Mouse (Mus musculus): ENCODE data around the gene Pde4d. TPM values are rescaled to one million over a fixed set of nuclear protein-coding genes. Genes with fewer than 3 reads are reported as not detected.

Gene Pde4d
- polyA plus RNA-seq, 1 experiment from 2014 or later, result 32.1 TPM

DNA sequence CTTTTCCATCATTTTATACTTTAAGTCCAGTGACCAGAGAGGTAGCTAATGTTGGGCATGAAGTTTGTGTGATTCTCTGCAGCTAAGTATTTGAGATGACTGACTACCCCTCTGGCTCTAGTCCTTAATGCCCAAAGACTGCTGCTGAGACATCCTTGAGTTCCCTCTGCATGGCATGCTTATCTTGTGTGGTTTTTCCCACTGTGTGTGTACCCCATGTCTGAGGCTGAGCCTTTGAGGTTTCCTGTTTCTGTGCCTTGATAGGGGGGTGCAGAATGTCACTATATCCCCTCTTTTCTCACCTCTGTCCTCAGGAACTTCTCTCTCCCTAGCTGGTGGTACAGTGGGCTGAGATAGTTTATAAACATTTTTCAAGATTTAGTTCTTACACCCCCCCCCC is 14.1 kb upstream of the Pde4d start:
- Histone ChIP-seq H3K4me3 (ENCODE audit: low read depth, low read length) (no peak overlapping the region), H3K27me3 (ENCODE audit: control insufficient read depth, insufficient read depth, low read length) (no peaks in the 10 kb centered on the region), H3K9ac (replicated peaks; ENCODE audit: low read depth, low read length) (no peak overlapping the region), H3K9me3 (ENCODE audit: control insufficient read depth, low read length) (no peaks in the 10 kb centered on the region), H3K36me3 (ENCODE audit: control insufficient read depth, insufficient read depth, low read length) (no peaks in the 10 kb centered on the region), H3K4me1 (ENCODE audit: control insufficient read depth, insufficient read depth, low read length) (no peaks in the 10 kb centered on the region), H3K27ac (ENCODE audit: low read depth, low read length) (no peak overlapping the region), H3K4me2 (ENCODE audit: low read depth, low read length) (no peak overlapping the region)
- no peak for ATAC-seq (ENCODE audit: low read depth)

DNA sequence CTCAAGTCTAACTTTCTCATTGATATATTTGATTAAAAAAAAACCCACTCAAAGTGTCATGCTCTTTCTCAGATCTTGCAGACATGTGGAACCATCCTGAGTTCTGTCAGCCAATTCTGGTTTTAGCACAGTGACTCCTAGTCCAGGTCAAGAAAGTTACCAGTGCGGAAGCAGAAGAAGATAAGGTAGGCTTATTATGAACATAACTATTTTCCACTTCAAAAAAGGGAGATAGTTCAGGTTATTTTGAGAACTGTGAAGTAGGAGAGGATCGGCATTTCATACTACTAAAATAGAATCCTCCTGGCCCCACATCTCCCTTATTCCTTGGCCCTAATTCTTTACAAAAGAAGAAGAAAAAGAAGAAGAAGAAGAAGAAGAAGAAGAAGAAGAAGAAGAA is 12.3 kb upstream of the Pde4d start:
- 96% methylated on average over 2 of the region's 2 CpGs for WGBS
- Histone ChIP-seq H3K4me1 (ENCODE audit: control insufficient read depth, insufficient read depth, low read length) (no peaks in the 10 kb centered on the region), H3K9me3 (ENCODE audit: control insufficient read depth, low read length) (no peaks in the 10 kb centered on the region), H3K27ac (ENCODE audit: low read depth, low read length) (no peak overlapping the region), H3K27me3 (ENCODE audit: control insufficient read depth, insufficient read depth, low read length) (no peaks in the 10 kb centered on the region), H3K9ac (replicated peaks; ENCODE audit: low read depth, low read length) (no peak overlapping the region), H3K36me3 (ENCODE audit: control insufficient read depth, insufficient read depth, low read length) (no peaks in the 10 kb centered on the region), H3K4me2 (ENCODE audit: low read depth, low read length) (no peak overlapping the region), H3K4me3 (ENCODE audit: low read depth, low read length) (no peak overlapping the region)
- ATAC-seq (ENCODE audit: low read depth), result no peak

DNA sequence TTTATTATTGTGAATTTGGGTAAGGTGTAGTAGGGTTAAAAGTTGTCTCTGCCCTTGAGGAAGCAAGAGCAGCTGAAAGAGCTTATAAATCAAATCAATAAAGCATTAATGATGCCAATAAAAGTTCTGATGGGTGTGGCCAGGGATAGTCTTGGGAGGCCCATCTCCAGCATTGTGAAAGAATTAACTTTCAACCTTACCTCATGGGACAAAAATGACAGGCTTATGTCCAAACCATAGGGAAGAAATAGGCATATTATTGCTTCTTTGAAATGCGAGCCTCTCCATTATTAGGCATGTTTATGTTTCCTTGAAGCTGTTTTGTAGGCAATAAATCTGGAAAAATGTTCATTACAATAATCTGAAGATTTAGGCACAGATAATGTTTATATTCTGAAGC is 10.7 kb upstream of the Pde4d start:
- H3K27ac ChIP-seq (ENCODE audit: low read depth, low read length), result no peak overlapping the region
- H3K9ac ChIP-seq (replicated peaks; ENCODE audit: low read depth, low read length), result no peak overlapping the region
- no peaks in the 10 kb centered on the region for H3K9me3 ChIP-seq (ENCODE audit: control insufficient read depth, low read length)
- no peak overlapping the region for H3K4me3 ChIP-seq (ENCODE audit: low read depth, low read length)
- WGBS, result 71% methylated on average over 1 of the region's 1 CpGs
- H3K27me3 ChIP-seq (ENCODE audit: control insufficient read depth, insufficient read depth, low read length), result no peaks in the 10 kb centered on the region
- H3K36me3 ChIP-seq (ENCODE audit: control insufficient read depth, insufficient read depth, low read length), result no peaks in the 10 kb centered on the region
- no peak for ATAC-seq (ENCODE audit: low read depth)
- H3K4me1 ChIP-seq (ENCODE audit: control insufficient read depth, insufficient read depth, low read length), result no peaks in the 10 kb centered on the region
- H3K4me2 ChIP-seq (ENCODE audit: low read depth, low read length), result no peak overlapping the region

DNA sequence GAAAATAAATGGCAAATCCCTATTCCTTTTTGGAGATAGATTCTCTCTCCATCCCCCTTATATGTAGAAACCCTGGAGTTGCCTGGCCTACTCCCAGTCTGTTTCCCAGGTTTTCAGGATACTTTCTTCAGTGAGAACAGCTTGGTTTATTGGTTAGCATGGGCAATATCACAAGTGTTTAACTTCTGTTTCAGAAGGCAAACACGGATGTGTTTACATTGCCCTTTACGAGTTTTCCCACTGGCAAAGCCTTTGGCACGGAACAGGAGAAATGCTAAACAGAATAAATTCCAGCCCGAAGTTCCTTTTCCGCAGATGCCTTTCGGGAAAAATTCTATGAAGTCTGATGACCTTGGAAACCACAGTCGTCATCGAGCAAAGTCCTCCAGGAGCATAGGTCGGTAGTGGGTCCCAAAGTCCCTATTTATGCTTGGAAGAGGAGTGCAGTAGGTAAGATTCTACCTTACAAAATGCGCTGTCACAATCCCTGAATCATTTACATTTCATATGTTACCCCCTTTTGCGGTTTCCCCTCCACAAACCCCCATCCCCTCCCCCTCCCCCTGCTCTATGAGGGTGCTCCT is 1.3 kb upstream of the Pde4d start:
- no peak for ATAC-seq (ENCODE audit: low read depth)
- Histone ChIP-seq H3K27me3 (ENCODE audit: control insufficient read depth, insufficient read depth, low read length) (no peaks in the 10 kb centered on the region), H3K4me1 (ENCODE audit: control insufficient read depth, insufficient read depth, low read length) (no peaks in the 10 kb centered on the region), H3K4me3 (ENCODE audit: low read depth, low read length) (no peak overlapping the region), H3K36me3 (ENCODE audit: control insufficient read depth, insufficient read depth, low read length) (no peaks in the 10 kb centered on the region), H3K9me3 (ENCODE audit: control insufficient read depth, low read length) (no peaks in the 10 kb centered on the region), H3K27ac (ENCODE audit: low read depth, low read length) (no peak overlapping the region), H3K9ac (replicated peaks; ENCODE audit: low read depth, low read length) (no peak overlapping the region), H3K4me2 (ENCODE audit: low read depth, low read length) (no peak overlapping the region)
- 82% methylated on average over 11 of the region's 11 CpGs for WGBS

DNA sequence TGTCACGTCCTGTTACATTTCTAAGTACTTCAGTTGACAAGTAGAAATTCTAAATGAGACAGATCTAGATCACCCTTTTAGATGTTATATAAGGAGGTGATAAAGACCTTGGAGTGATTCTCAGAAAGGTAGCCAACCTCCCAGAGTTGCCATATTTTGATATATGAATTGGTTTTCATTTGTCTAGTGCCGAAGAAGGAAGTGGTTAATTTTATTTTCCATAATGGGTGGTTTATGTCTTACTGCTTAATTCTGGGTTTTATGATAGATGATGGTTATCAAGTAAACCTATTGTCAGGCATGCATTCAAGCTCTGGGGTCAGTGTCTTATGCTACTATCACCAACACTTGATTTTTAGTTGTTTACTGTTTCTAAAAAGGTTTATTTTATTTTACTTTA is 1.4 kb downstream of the Pde4d start:
- no peaks in the 10 kb centered on the region for H3K4me1 ChIP-seq (ENCODE audit: control insufficient read depth, insufficient read depth, low read length)
- H3K27me3 ChIP-seq (ENCODE audit: control insufficient read depth, insufficient read depth, low read length), result no peaks in the 10 kb centered on the region
- no peaks in the 10 kb centered on the region for H3K36me3 ChIP-seq (ENCODE audit: control insufficient read depth, insufficient read depth, low read length)
- H3K4me2 ChIP-seq (ENCODE audit: low read depth, low read length), result no peak overlapping the region
- ATAC-seq (ENCODE audit: low read depth), result no peak
- H3K27ac ChIP-seq (ENCODE audit: low read depth, low read length), result no peak overlapping the region
- H3K9ac ChIP-seq (replicated peaks; ENCODE audit: low read depth, low read length), result no peak overlapping the region
- H3K4me3 ChIP-seq (ENCODE audit: low read depth, low read length), result no peak overlapping the region
- H3K9me3 ChIP-seq (ENCODE audit: control insufficient read depth, low read length), result no peaks in the 10 kb centered on the region
- 88% methylated on average over 2 of the region's 2 CpGs for WGBS

DNA sequence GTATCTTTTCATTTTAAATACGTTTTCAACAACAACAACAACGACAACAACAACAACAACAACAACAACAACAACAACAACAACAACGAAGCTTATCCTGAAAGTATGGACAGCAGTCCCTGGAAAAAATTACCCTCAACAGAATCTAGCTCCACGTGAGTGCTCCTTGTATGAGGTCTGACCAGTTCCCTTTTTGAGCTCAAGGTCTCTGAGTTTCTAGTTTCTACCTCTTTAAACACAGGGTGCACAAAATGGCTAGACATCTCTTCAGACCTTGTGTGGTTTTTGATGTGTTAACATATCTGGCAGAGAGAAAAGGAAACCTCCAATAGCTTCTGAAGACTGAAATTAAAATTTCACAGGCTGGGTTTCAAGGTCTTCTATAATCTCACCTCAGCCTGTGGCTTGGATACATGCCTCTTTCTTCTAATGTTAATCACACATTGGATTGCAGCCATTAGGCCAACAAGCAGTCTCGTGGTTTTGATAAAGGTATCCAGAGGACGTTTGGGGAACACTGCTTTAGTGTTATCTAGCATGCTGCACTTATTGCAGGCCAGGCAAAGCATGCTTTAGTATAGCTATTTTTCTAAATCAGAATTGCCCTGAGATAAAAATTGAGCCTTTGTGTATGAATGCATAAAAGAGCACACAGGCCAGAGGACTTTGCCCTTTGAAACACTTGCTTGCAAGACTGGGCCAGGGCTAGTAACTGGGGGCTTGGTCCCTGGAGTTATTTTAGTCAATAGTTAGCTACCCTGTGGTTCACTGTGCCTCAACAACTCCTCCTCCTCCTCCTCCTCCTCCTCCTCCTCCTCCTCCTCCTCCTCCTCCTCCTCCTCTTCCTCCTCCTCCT is 3.5 kb downstream of the Pde4d start:
- Histone ChIP-seq H3K9me3 (ENCODE audit: control insufficient read depth, low read length) (no peaks in the 10 kb centered on the region), H3K27ac (ENCODE audit: low read depth, low read length) (no peak overlapping the region), H3K36me3 (ENCODE audit: control insufficient read depth, insufficient read depth, low read length) (no peaks in the 10 kb centered on the region), H3K4me1 (ENCODE audit: control insufficient read depth, insufficient read depth, low read length) (no peaks in the 10 kb centered on the region), H3K4me3 (ENCODE audit: low read depth, low read length) (no peak overlapping the region), H3K27me3 (ENCODE audit: control insufficient read depth, insufficient read depth, low read length) (no peaks in the 10 kb centered on the region), H3K4me2 (ENCODE audit: low read depth, low read length) (no peak overlapping the region), H3K9ac (replicated peaks; ENCODE audit: low read depth, low read length) (no peak overlapping the region)
- WGBS, result 78% methylated on average over 6 of the region's 6 CpGs
- no peak for ATAC-seq (ENCODE audit: low read depth)

DNA sequence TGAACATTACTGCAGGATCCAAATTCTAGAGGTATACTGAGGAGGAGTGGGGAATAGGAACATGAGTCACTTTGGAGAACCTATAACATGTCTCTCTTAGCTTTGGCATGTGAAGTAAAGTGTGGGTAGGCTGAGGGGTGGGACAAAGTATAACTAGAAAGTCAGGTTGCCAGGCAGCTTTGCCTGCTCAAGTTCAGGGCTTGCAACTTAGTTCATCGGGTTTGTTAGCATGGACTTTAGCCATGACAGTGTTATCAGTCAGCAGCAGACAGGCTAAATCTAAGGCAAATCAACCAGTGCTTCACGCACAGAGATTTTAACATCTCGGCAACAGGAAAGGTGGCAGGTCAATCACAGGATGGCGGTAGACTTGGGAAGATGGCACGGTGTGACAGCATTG is 12.8 kb downstream of the Pde4d start:
- no peak overlapping the region for H3K4me3 ChIP-seq (ENCODE audit: low read depth, low read length)
- no peak for ATAC-seq (ENCODE audit: low read depth)
- no peak overlapping the region for H3K27ac ChIP-seq (ENCODE audit: low read depth, low read length)
- no peaks in the 10 kb centered on the region for H3K9me3 ChIP-seq (ENCODE audit: control insufficient read depth, low read length)
- no peaks in the 10 kb centered on the region for H3K27me3 ChIP-seq (ENCODE audit: control insufficient read depth, insufficient read depth, low read length)
- no peak overlapping the region for H3K4me2 ChIP-seq (ENCODE audit: low read depth, low read length)
- no peaks in the 10 kb centered on the region for H3K4me1 ChIP-seq (ENCODE audit: control insufficient read depth, insufficient read depth, low read length)
- no peaks in the 10 kb centered on the region for H3K36me3 ChIP-seq (ENCODE audit: control insufficient read depth, insufficient read depth, low read length)
- no peak overlapping the region for H3K9ac ChIP-seq (replicated peaks; ENCODE audit: low read depth, low read length)
- 94% methylated on average over 5 of the region's 5 CpGs for WGBS

DNA sequence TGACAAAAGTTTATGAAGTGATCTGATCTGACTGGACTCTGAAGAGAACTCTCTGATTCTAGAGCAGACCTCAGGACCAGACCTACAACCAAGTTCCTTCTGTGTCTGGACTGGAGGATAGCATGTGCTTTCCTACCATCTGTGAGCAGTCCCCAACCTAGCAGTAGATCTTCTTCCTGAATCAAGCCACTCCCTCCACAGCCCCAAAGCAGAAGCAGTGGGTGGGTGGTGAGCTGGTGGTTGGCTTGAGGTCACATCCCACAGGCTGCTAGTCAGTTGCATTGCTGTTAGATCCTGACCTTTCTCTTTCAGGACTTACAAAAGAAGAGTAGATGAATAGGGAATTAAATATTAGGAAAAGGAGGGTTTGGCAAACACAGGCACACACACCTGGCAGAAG is 16.0 kb downstream of the Pde4d start:
- Histone ChIP-seq H3K9me3 (ENCODE audit: control insufficient read depth, low read length) (no peaks in the 10 kb centered on the region), H3K27me3 (ENCODE audit: control insufficient read depth, insufficient read depth, low read length) (no peaks in the 10 kb centered on the region)
- no peak for ATAC-seq (ENCODE audit: low read depth)

DNA sequence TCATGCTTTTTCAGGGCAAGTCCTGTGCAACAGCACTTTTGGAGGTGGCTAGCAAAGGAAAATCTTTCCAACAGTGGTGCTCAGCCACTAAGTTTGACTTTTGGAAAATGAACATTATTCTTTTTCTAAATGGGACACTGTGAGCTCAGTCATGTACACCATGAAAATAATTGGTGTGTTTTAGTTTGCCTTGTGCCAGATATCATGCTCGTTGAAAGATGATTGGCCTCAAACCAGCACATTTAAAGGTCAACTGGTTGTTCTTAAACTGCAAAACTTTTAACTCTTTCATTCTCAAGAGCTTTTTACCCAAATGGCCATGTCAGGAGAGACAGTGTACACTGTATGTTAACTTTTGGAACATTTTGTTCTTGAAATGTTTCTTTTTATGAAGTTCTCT is 17.3 kb downstream of the Pde4d start:
- H3K9me3 ChIP-seq (ENCODE audit: control insufficient read depth, low read length), result no peaks in the 10 kb centered on the region
- no peak overlapping the region for H3K9ac ChIP-seq (replicated peaks; ENCODE audit: low read depth, low read length)
- H3K27ac ChIP-seq (ENCODE audit: low read depth, low read length), result no peak overlapping the region
- H3K36me3 ChIP-seq (ENCODE audit: control insufficient read depth, insufficient read depth, low read length), result no peaks in the 10 kb centered on the region
- H3K4me2 ChIP-seq (ENCODE audit: low read depth, low read length), result no peak overlapping the region
- no peak overlapping the region for H3K4me3 ChIP-seq (ENCODE audit: low read depth, low read length)
- no peaks in the 10 kb centered on the region for H3K4me1 ChIP-seq (ENCODE audit: control insufficient read depth, insufficient read depth, low read length)
- ATAC-seq (ENCODE audit: low read depth), result no peak
- 72% methylated on average over 1 of the region's 1 CpGs for whole genome bisulfite sequencing
- H3K27me3 ChIP-seq (ENCODE audit: control insufficient read depth, insufficient read depth, low read length), result no peaks in the 10 kb centered on the region

More for the DNA sequence above, 16.0 kb downstream of the Pde4d start:
- Histone ChIP-seq H3K36me3 (ENCODE audit: control insufficient read depth, insufficient read depth, low read length) (no peaks in the 10 kb centered on the region), H3K9ac (replicated peaks; ENCODE audit: low read depth, low read length) (no peak overlapping the region), H3K4me3 (ENCODE audit: low read depth, low read length) (no peak overlapping the region), H3K4me2 (ENCODE audit: low read depth, low read length) (no peak overlapping the region), H3K4me1 (ENCODE audit: control insufficient read depth, insufficient read depth, low read length) (no peaks in the 10 kb centered on the region), H3K27ac (ENCODE audit: low read depth, low read length) (no peak overlapping the region)

Data from neural tube, embryonic 14.5 days (tissue).